Mouse (Mus musculus) lung, embryonic 14.5 days (tissue): ENCODE results near the gene Smad1. TPM values are rescaled to one million over a fixed set of nuclear protein-coding genes. Genes with fewer than 3 reads are reported as not detected.

Experiments used
- ATAC-seq: fragments of 200-750 bp; cut with Nextera tagmentation; 2 replicates; pipeline ENCODE4 v1.8.0; 2017; ENCODE audit warnings: mild to moderate bottlenecking, moderate TSS enrichment, moderate library complexity; ENCODE audit not compliant: insufficient read depth
- DNase-seq: peaks from one replicate; pipeline ENCODE4 v3.0.0-alpha.2; 2015
- H3K27ac ChIP-seq: fragments of 300-500 bp; sonication (generic); 2 replicates; pipeline ENCODE4 v1.5.1; 2014; ENCODE audit warnings: low read depth, mild to moderate bottlenecking, moderate library complexity
- H3K27me3 ChIP-seq: fragments of 300-500 bp; sonication (generic); 2 replicates; pipeline ENCODE4 v1.6.1; 2014; ENCODE audit warnings: low read length, control low read depth; ENCODE audit not compliant: insufficient read depth
- H3K36me3 ChIP-seq: fragments of 300-500 bp; sonication (generic); 2 replicates; pipeline ENCODE4 v1.6.1; 2014; ENCODE audit warnings: control low read depth; ENCODE audit not compliant: insufficient read depth
- H3K4me1 ChIP-seq: fragments of 300-500 bp; sonication (generic); 2 replicates; pipeline ENCODE4 v1.6.1; 2014; ENCODE audit warnings: antibody characterized with exemption, control low read depth; ENCODE audit not compliant: insufficient read depth
- H3K4me2 ChIP-seq: fragments of 300-500 bp; sonication (generic); 2 replicates; pipeline ENCODE4 v1.6.1; 2014; ENCODE audit warnings: mild to moderate bottlenecking
- H3K4me3 ChIP-seq: fragments of 300-500 bp; sonication (generic); 2 replicates; pipeline ENCODE4 v1.5.1; 2014; ENCODE audit warnings: low read depth, low read length
- H3K9ac ChIP-seq: fragments of 300-500 bp; sonication (generic); 2 replicates; pipeline ENCODE4 v1.6.1; 2014
- H3K9me3 ChIP-seq: fragments of 300-500 bp; sonication (generic); 2 replicates; pipeline ENCODE4 v1.6.1; 2016; ENCODE audit warnings: low read depth, low read length, control low read depth
- CTCF ChIP-seq: IDR thresholded peaks from 2 replicates; pipeline ENCODE4 v1.5.1; 2016; ENCODE audit warnings: antibody characterized with exemption, low read depth
- WGBS: fragments of 180-500 bp; shearing (Covaris S2); extraction: QIAGEN DNeasy Blood & Tissue Kit; methylation state at CpG from one replicate; pipeline ENCODE4 v1.1.7; 2014; 5-methylcytosine and 5-hydroxymethylcytosine counted together
- polyA plus RNA-seq: library from polyadenylated mRNA; unstranded; fragments of >200 nt; fragmentation: Nextera tagmentation; extraction: Ambion mirVana; gene quantifications from 2 replicates; pipeline ENCODE4 v1.2.1, GENCODE M21; 2014

The Smad1 gene
- polyA plus RNA-seq, 1 experiment from 2014 or later = 52.2 TPM

- H3K27me3 ChIP-seq = no peaks in the 10 kb centered on the region
- no peak overlapping the region for H3K27ac ChIP-seq
- 71% methylated on average over 3 of the region's 3 CpGs for WGBS
- no peaks in the 10 kb centered on the region for H3K36me3 ChIP-seq
- no peak overlapping the region for H3K4me2 ChIP-seq
- TF ChIP-seq CTCF = no peak
- H3K4me3 ChIP-seq = no peak overlapping the region
- DNase-seq (peak; percentile 14), ATAC-seq (no peak)
- no peaks in the 10 kb centered on the region for H3K9me3 ChIP-seq
- H3K9ac ChIP-seq = no peak overlapping the region
- no peaks in the 10 kb centered on the region for H3K4me1 ChIP-seq
Observed at GRCm38 (mm10) chr8:79301548-79301947, 97.8 kb downstream of the Smad1 start.

- Histone ChIP-seq H3K36me3 (no peaks in the 10 kb centered on the region), H3K4me3 (no peak overlapping the region), H3K9me3 (no peaks in the 10 kb centered on the region), H3K9ac (no peak overlapping the region), H3K27ac (no peak overlapping the region), H3K27me3 (no peaks in the 10 kb centered on the region), H3K4me2 (no peak overlapping the region), H3K4me1 (0 out of 2 replicates have a peak, but pooled peaks cover 3% of the 10 kb centered on the region)
- DNase-seq (peak; percentile 39), ATAC-seq (no peak)
- WGBS = 66% methylated on average over 5 of the region's 5 CpGs
- peak; percentile 43 for TF ChIP-seq CTCF
Observed at GRCm38 (mm10) chr8:79299704-79300103, 99.6 kb downstream of the Smad1 start.

- DNase-seq (peak; percentile 87), ATAC-seq (no peak)
- no peaks in the 10 kb centered on the region for H3K9me3 ChIP-seq
- H3K36me3 ChIP-seq = no peaks in the 10 kb centered on the region
- no peak overlapping the region for H3K4me2 ChIP-seq
- H3K9ac ChIP-seq = no peak overlapping the region
- TF ChIP-seq CTCF = peak; percentile 90
- peaks cover 12% of the 10 kb centered on the region; the same call in 1 of the 2 replicates for H3K4me1 ChIP-seq
- 31% methylated on average over 3 of the region's 3 CpGs for WGBS
- H3K27me3 ChIP-seq = no peaks in the 10 kb centered on the region
- H3K4me3 ChIP-seq = no peak overlapping the region
- no peak overlapping the region for H3K27ac ChIP-seq
Observed at GRCm38 (mm10) chr8:79297763-79298162, 101.6 kb downstream of the Smad1 start.

DNA sequence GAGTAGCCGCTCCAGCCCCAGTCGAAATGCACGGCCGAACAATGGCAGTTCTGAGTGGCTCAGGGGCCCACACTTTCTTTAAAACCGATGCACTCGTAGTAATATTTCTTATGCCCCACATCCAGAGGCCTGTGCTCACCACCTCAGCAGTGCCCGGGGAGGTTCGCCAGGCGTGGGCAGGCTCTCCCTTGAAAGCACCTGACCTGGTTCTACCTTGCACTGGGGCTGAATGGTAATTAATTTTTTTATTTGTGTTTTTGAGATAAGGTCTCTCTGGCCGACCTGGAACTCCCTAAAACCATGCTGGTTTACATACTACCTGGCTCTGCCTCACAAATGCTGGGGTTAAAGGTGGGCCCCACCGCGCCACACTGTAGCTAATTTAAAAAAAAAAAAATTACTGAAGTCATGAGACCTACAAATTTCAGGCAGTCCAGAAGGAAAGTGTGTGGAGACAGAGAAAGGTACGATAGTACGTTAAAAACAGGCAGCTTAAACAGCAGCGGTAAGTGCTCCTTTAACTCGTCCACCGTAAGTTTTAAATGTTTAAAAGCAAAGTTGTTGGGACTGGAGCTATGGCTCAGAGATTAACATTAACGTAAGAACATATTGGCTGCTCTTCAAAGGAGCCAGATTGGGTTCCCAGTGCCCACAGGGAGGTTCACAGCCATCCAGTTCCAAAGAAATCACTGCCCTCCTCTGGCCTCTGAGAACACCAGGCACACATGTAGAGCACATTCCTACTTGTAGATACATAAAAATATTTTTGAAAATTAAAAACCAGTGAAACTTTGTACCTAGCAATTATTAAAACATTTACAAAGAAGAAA is 103.8 kb downstream of the Smad1 start:
- TF ChIP-seq CTCF = peak; percentile 10; the same call in 1 of the 2 replicates
- H3K4me3 ChIP-seq = peak overlapping the region; percentile 53
- ATAC-seq = no peak
- H3K4me2 ChIP-seq = peak overlapping the region; percentile 94
- no peaks in the 10 kb centered on the region for H3K36me3 ChIP-seq
- no peaks in the 10 kb centered on the region for H3K27me3 ChIP-seq
- peak overlapping the region; percentile 85 for H3K9ac ChIP-seq
- WGBS = 9% methylated on average over 18 of the region's 18 CpGs
- no peaks in the 10 kb centered on the region for H3K9me3 ChIP-seq
- peaks cover 12% of the 10 kb centered on the region; the same call in 1 of the 2 replicates for H3K4me1 ChIP-seq
- peak overlapping the region; percentile 95 for H3K27ac ChIP-seq
- peak; percentile 33 for DNase-seq

GRCm38 (mm10) chr8:79294610-79295275 is 104.6 kb downstream of the Smad1 start, which contains the start of gene Mmaa:
Gene Mmaa, minus strand, starts transcription at chr8:79294937.
- peaks cover 12% of the 10 kb centered on the region; the same call in 1 of the 2 replicates for H3K4me1 ChIP-seq
- H3K27ac ChIP-seq = peak within 1 kb of the TSS; percentile 95
- WGBS = under 1% methylated on average over 68 of the region's 74 CpGs
- H3K36me3 ChIP-seq = no peaks in the 10 kb centered on the region
- peak; percentile 99 for DNase-seq
- no peaks in the 10 kb centered on the region for H3K9me3 ChIP-seq
- peak; percentile 58 for TF ChIP-seq CTCF
- H3K4me2 ChIP-seq = peak within 1 kb of the TSS; percentile 94
- peak; percentile 96 for ATAC-seq
- peak within 1 kb of the TSS; percentile 53 for H3K4me3 ChIP-seq
- H3K27me3 ChIP-seq = no peaks in the 10 kb centered on the region
- H3K9ac ChIP-seq = peak within 1 kb of the TSS; percentile 85

DNA sequence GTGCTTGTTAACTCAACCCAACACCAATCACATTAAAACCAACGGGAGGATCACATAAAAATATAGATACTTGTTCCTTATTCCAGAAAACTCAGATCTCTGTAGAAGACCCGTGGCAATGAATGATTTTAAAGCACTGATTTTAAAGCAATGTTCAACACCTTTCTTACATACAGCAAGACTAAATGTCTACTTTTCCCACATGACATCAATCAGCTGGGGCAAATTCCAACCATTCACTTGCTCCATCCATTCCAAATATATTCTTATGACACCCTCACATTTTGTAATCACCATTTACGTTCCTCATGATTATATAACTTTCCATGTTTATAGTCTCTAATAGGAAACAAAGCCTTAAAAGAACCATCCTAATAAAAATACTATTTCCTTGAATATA is 105.5 kb downstream of the Smad1 start:
- WGBS = 43% methylated on average over 3 of the region's 3 CpGs
- TF ChIP-seq CTCF = no peak
- no peak for ATAC-seq
- Histone ChIP-seq H3K27ac (peak overlapping the region; percentile 95), H3K4me2 (peak overlapping the region; percentile 94), H3K4me1 (peaks cover 12% of the 10 kb centered on the region; the same call in 1 of the 2 replicates), H3K9ac (peak overlapping the region; percentile 85), H3K4me3 (peak overlapping the region; percentile 53), H3K36me3 (no peaks in the 10 kb centered on the region), H3K9me3 (no peaks in the 10 kb centered on the region), H3K27me3 (no peaks in the 10 kb centered on the region)
- DNase-seq = peak; percentile 22
